Mouse (Mus musculus) monocyte, adult 5-6 weeks (primary cell): ENCODE data around the gene Nrros. TPM values are rescaled to one million over a fixed set of nuclear protein-coding genes. Genes with fewer than 3 reads are reported as not detected.
A peak's percentile ranks its signal among the peaks of the same experiment; 100 is the strongest.

Experiments used
- ATAC-seq: fragments of 153-309, 156-312 bp; replicated peaks from 2 replicates; pipeline ENCODE4 v1.8.0; 2017; ENCODE audit warnings: mild to moderate bottlenecking; ENCODE audit not compliant: low TSS enrichment, insufficient number of reproducible peaks, severe bottlenecking, poor library complexity, low FRiP score
- total RNA-seq: library from RNA; stranded (forward); fragments of 200-1000, 200-491, 200-594 nt; gene quantifications from 3 replicates; pipeline ENCODE4 v1.2.3, GENCODE M21; 2017

The Nrros gene
- 151 to 182 TPM (median 158 TPM) in 3 replicates for total RNA-seq

- ATAC-seq, result peak; percentile 72
Observed at GRCm38 (mm10) chr16:32165281-32165821, at the start of gene Nrros. TSS of gene Nrros (minus strand) at chr16:32165594.

- ATAC-seq, result no peak
Observed at GRCm38 (mm10) chr16:32214804-32215576, 49.6 kb upstream of the Nrros start.

DNA sequence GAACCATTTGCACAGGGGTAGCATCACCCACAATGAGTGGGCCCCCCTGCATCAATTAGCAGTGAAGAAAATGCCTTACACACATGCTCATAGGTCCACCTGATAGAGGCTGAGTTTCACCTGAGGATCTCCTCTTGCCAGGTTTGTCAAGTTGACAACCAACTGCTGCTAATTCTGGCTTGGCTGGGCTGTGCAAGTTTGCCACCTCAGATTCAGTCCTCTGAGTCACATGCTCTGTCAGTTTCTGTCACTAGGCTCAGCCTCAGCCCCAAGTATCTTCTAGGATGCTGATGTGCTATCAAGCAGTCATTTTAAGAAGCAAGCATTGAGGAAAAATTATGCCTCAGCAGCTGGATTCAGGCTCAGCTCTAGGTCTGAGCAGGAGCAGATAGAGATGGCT, 48.8 kb upstream of the Nrros start:
- ATAC-seq, result no peak

- no peak for ATAC-seq
Observed at GRCm38 (mm10) chr16:32204902-32205301, 39.5 kb upstream of the Nrros start.

DNA sequence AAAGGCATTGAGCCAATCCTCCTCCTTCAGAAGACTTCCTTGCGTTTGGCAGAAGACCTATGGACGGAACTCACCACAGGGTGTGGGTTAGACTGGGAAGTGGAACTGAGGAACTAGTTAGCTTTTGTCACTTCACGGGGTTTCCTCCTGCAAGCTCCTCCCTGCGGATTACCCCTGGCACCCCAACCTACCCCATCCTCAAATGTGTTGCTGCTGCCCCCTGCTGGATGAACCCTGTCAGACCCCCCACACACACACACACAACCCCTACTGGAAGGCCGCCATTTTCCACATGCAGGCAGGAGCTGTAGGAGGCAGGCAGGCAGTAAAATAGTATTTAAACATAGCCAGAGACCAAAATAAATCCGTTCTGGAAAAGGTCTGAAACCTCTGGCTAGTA, 37.3 kb upstream of the Nrros start:
- ATAC-seq, result peak; percentile 96

GRCm38 (mm10) chr16:32201004-32201325, 35.6 kb upstream of the Nrros start:
- no peak for ATAC-seq

- ATAC-seq, result no peak; the same call in 1 of the 2 replicates
Observed at GRCm38 (mm10) chr16:32200256-32201003, 35.0 kb upstream of the Nrros start.

- peak; percentile 93 for ATAC-seq
Observed at GRCm38 (mm10) chr16:32190011-32190441, 24.6 kb upstream of the Nrros start.

- peak; percentile 86 for ATAC-seq
Observed at GRCm38 (mm10) chr16:32189109-32189508, 23.7 kb upstream of the Nrros start.

DNA sequence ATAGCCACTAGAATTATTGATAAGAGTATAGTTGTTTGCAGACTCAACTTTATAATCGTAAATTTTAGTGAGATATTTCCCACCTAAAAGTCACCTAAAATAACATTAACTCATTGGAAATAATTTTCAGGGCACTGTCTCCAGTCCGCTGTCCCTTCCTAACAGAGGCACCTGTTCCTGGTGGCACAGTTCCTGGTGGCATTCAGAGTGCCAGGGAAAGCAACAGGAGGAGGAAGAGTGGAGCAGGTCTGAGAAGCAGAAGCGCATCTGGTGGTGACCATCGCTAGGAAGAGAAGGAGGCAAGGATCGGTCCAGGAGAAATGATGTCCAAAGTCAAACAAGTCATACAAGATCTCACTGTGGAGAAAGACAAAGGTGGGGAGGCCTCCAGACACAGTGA, 20.7 kb upstream of the Nrros start:
- no peak for ATAC-seq

DNA sequence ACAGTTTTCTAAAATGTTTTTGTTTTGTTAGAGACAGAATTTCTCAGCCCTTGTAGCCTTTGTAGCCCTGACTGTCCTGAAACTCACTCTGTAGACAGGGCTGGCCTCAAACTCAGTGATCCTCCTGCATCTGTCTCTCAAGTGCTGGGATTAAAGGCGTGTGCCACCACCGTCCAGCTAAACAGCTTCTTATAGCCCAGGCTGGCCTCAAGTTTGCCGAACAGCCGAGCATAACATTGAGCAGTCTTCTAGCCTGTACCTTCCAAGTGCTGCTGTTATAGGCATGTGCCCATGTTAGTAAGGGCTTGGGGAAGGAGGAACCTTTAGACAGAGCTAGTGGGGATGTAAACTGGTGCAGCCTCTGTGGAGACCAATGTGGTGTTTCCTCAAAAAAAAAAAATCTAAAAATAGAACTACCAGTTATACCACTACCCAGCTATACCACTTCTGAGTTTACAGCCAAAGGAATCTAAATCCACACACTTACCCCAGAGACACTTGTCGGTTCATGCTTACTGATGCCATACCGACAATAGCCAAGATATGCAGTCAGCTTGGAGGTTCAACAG, 14.0 kb upstream of the Nrros start, which contains the start of gene Bex6:
TSS of gene Bex6 (plus strand) at position 491 of the 569 bp plus-strand sequence.
- peak; percentile 51; the same call in 1 of the 2 replicates for ATAC-seq

DNA sequence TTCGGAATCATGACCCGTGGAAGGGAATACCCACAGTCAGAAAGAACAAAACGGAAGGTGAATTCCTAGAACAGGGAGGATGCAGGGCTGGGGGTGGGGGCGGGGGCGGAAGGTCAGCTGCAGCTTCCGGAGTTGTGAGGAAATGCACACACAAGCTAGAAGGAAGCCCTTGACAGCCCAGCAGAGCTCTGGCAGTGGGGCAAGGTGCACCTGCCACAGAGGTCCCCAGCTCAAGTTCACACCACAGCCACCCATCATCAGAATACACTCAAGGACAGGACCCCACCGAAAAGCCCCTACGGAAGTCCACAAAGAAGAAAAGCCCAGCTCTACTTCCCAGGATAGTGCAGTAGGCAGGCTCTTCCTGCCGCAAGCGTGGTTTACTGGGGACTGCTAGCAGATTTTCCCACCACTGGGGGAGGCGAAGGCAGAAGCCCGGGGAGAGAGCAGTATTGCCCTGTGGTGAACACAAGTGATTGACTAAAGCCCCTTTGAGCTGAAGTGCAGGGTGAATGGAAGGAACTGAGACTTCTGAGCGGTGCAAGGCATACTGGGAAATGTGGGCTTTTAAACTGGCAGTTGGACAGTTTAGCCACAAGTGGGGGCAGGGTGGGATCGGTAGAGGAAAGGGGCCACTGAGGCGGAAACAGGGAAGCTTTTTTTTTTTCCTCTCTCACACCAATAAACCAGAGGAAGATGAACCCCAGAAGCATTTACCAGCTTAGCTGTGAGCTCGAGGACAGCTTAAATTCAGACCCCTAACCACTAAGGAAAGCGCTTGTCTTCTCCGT, 11.7 kb upstream of the Nrros start:
- ATAC-seq, result peak; percentile 74

DNA sequence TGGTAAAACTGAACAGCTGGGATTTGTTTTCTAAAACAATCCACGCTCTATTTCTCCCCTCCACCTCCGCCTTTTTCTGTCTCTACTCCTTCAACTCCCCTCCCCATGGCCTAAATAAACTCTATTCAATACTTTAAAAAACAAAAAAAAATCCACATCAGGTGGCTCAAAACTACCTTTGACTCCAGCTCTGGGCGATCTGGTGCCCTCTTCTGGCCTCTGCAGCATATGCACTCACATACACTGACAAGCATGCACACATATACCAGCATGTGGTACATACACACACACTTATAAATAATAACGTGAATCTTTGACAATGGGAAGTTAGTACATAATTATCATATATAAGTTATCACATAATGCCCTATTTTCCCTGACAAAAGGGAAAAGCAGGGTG, 9.6 kb upstream of the Nrros start:
- ATAC-seq, result no peak

DNA sequence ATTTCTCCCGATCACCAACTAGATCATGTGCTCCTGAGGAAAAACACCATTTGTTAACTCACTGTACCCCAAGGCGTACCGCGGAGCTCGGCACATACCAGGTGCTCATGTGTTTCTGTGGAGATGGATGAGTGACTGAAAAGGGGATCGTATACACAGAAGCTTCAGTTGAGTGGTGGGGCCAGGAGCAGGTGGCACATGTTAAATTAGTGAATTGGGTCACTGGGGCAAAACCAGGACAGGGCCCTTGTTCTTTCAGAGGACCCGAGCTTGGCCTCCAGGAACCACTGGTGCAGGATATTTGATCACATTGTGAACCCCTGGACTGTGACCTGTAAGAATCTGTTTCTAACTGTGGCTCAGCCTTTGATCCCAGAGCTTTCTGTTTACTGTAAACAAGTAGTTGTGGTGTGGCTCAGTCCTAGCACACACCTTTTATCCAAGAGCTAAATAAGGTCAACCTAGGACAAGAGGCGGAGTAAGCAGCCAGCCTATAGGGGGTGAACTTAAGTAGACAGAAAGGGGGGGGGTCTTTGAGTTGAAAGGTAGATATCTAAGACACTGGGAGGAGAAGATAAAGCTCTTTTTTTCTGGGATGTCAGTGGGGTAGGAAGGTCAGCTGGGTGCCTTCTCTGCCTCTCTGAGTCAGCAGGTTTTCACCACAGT, 9.1 kb upstream of the Nrros start:
- no peak for ATAC-seq

GRCm38 (mm10) chr16:32173401-32173800, 8.0 kb upstream of the Nrros start:
- no peak for ATAC-seq

DNA sequence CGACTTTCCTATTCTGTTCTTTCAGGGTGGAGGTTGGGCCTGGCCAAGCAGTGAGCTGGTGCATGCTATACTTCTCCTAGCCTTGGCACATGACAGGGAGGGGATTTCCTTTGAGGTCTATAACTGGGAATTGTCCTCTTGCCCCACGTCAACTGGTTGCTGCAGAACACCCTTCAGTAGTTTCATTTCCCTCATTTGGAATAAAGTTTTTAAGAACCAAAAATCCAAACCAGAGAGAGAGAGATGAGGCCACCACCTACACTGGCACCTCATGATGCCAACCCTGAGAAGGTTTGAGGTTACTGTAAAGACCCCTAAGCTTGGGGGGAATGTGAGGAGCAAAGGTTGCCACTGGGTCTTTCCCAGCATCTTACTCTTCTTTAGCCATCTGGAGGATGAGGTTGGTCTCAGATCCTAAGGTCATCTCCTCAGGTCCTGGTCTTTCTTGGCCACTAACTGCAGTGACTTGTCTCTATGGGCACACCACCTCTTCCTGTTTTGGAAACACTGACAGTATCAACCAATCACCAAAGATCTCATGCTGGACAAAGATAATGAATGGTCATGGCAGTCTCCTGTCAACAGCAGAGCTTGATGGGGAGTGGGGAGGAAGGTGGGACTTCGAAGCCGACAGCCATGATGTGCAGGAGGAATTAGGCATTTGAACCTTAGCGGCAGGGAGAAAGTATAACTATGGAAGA, 5.8 kb upstream of the Nrros start:
- peak; percentile 93 for ATAC-seq

DNA sequence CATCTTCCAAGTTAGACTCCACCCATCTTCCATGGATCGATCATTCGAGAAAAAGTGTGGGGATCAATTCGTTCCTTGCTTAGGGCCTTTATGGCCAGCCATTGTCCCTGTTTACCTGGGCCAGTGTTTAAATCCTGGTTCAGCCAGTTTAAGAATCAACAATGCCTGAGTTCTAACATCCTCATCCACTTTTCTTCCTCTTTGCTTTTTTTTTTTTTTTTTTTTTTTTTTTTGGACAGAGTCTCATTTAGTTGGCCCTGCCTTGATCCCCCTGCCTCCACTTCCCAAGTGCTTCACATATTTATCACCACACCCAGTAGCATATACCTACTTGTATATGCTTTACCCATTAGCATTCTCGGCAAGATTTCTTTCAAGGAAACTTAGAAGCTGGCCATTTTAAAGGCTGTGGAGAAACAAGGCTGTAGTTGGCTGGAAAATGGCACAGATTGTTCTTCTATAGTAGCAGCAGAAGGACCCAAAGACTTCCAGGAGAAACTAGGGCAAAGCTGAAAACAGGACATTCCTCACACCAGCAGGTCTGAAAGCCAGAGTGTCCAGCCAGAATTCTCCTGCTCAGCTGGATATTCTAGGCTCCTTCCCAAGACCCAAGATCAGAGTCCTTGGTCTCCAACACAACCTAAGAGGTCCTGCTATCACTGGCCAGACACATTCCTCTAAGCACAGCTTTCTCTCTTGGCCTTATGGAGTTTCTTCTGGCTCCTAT, 2.6 kb upstream of the Nrros start:
- no peak for ATAC-seq
